Mouse (Mus musculus) spleen, postnatal 10 days (tissue): ENCODE data around the gene Wdr43.

Experiments
- DNase-seq, 2 experiments: peaks; one replicate each; pipeline ENCODE4 v3.0.0; 2021 to 2022; ENCODE audit warnings: low spot score in 2 of 2

Gene Wdr43

GRCm38 (mm10) chr17:71705113-71705512, 89.4 kb downstream of the Wdr43 start:
- no peak for DNase-seq

DNA sequence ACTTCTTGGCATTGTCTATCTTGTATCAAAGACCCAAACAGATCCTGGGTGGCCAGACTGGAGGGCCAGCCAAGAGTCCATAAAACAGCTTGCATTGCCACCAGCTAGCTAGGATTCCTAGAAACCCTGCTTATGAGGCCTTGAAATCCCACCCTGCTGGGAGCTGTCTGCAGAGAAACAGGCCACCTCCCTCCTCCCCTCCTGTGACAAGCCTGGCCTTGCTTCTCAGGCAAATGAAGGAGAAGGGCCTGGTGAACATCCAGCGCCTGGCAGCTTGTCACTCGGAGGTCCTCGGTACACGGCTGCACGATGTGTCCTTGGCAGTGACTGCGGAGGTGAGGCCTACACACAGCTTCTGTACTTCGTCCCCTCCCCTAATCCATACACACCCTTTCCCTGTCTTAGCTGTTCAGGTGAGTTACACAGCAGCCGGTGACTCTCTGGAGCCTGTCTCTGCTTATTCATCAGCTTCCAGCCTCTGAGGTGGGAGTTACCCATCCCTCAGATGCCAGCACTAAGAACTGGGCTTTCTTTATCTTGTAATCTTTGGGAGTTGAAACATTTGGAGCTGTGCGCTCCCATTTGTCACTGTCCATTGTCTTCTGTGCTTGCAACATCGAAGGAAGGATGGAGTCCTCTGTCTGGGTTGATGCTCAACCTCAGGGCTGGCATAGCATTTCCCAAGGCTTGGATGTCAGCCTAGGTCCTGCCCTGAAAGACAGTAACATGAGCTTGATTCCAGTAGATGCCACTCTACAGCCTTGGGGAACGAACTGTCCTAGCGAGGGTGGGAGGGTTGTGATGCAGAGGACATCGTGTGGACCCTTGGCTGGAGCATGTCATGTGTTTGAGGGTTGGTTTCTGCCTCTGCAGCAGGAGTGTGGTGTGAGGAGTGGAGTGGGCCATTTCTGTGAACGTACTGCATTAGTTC, 90.1 kb downstream of the Wdr43 start:
- no peak for DNase-seq

DNA sequence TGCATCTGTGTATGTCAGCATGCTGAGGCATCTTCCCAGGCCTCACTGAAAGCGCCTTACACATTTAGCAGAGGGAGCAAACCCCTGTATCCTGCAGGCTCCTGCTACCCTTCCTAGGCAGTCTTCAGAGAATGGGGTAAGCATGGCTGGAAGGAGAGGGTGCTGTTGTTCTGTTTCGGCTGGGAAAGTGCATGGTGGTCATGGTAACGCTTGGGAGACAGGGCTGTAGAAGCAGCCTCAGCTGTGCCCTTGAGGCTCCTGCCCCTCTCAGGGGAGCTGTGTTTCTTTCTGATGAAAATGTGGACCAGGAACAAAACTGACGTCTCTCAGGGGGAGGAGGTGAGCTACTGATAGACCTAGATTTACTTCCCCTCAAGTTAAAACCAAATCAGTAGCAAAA, 92.0 kb downstream of the Wdr43 start:
- no peak for DNase-seq
